Mouse (Mus musculus) kidney, embryonic 16.5 days (tissue): ENCODE measurements at regions not wholly inside any gene's neighbourhood (a gene's known extent, or its start where the extent isn't known, plus 50 kb on each side); places are given as distances from the start of the nearest gene placed in this dataset.
A peak's percentile ranks its signal among the peaks of the same experiment; 100 is the strongest.

ENCODE experiments used
- ATAC-seq: fragments of 200-750 bp; cut with Nextera tagmentation; 2 replicates; pipeline ENCODE4 v1.8.0; 2017; ENCODE audit warnings: moderate TSS enrichment; ENCODE audit not compliant: low FRiP score, low TSS enrichment
- H3K27ac ChIP-seq: fragments of 300-500 bp; sonication (generic); 2 replicates; pipeline ENCODE4 v1.5.1; 2014; ENCODE audit warnings: low read length
- H3K27me3 ChIP-seq: fragments of 300-500 bp; sonication (generic); 2 replicates; pipeline ENCODE4 v1.6.1; 2014; ENCODE audit warnings: low read length, control low read depth, mixed read lengths; ENCODE audit not compliant: insufficient read depth
- H3K36me3 ChIP-seq: fragments of 300-500 bp; sonication (generic); 2 replicates; pipeline ENCODE4 v1.6.1; 2014; ENCODE audit warnings: low read length, control low read depth, mixed read lengths; ENCODE audit not compliant: insufficient read depth
- H3K4me1 ChIP-seq: fragments of 300-500 bp; sonication (generic); 2 replicates; pipeline ENCODE4 v1.6.1; 2014; ENCODE audit warnings: low read length, control low read depth, mixed read lengths; ENCODE audit not compliant: insufficient read depth
- H3K4me2 ChIP-seq: fragments of 300-500 bp; sonication (generic); replicated peaks from 2 replicates; pipeline ENCODE4 v1.6.1; 2014; ENCODE audit warnings: low read depth, low read length
- H3K4me3 ChIP-seq: fragments of 300-500 bp; sonication (generic); 2 replicates; pipeline ENCODE4 v1.5.1; 2014; ENCODE audit warnings: mild to moderate bottlenecking, low read length
- H3K9ac ChIP-seq: fragments of 300-500 bp; sonication (generic); replicated peaks from 2 replicates; pipeline ENCODE4 v1.6.1; 2014; ENCODE audit warnings: low read length
- H3K9me3 ChIP-seq: fragments of 300-500 bp; sonication (generic); 2 replicates; pipeline ENCODE4 v1.6.1; 2016; ENCODE audit warnings: low read length, control low read depth
- WGBS: fragments of 180-500 bp; shearing (Covaris S2); extraction: QIAGEN DNeasy Blood & Tissue Kit; methylation state at CpG from one replicate; pipeline ENCODE4 v1.1.7; 2014; 5-methylcytosine and 5-hydroxymethylcytosine counted together

- Histone ChIP-seq H3K27me3 (no peaks in the 10 kb centered on the region), H3K4me2 (no peak overlapping the region), H3K4me1 (peaks cover 15% of the 10 kb centered on the region), H3K36me3 (no peaks in the 10 kb centered on the region), H3K27ac (0 out of 2 replicates have a peak overlapping the region, but pooled peaks have one; percentile 6), H3K9me3 (no peaks in the 10 kb centered on the region), H3K4me3 (no peak overlapping the region), H3K9ac (no peak overlapping the region)
- ATAC-seq: no peak
- WGBS: 70% methylated on average over 7 of the region's 7 CpGs
These were observed 56.9 kb upstream of the Slc38a2 start for GRCm38 (mm10) chr15:96756456-96756855.

- no peak for ATAC-seq
- no peaks in the 10 kb centered on the region for H3K9me3 ChIP-seq
- H3K27ac ChIP-seq: no peak overlapping the region
- peaks cover 15% of the 10 kb centered on the region for H3K4me1 ChIP-seq
- no peak overlapping the region for H3K9ac ChIP-seq
- H3K36me3 ChIP-seq: no peaks in the 10 kb centered on the region
- H3K27me3 ChIP-seq: no peaks in the 10 kb centered on the region
- WGBS: 60% methylated on average over 6 of the region's 6 CpGs
- no peak overlapping the region for H3K4me3 ChIP-seq
- H3K4me2 ChIP-seq: no peak overlapping the region
These were observed 56.4 kb upstream of the Slc38a2 start for GRCm38 (mm10) chr15:96755951-96756350.

- Histone ChIP-seq H3K27ac (no peak overlapping the region), H3K36me3 (no peaks in the 10 kb centered on the region), H3K9me3 (no peaks in the 10 kb centered on the region), H3K9ac (no peak overlapping the region), H3K4me1 (peaks cover 15% of the 10 kb centered on the region), H3K4me2 (no peak overlapping the region), H3K4me3 (no peak overlapping the region), H3K27me3 (no peaks in the 10 kb centered on the region)
- no peak for ATAC-seq
- 91% methylated on average over 13 of the region's 13 CpGs for WGBS
These were observed 55.9 kb upstream of the Slc38a2 start for GRCm38 (mm10) chr15:96755322-96755942.

DNA sequence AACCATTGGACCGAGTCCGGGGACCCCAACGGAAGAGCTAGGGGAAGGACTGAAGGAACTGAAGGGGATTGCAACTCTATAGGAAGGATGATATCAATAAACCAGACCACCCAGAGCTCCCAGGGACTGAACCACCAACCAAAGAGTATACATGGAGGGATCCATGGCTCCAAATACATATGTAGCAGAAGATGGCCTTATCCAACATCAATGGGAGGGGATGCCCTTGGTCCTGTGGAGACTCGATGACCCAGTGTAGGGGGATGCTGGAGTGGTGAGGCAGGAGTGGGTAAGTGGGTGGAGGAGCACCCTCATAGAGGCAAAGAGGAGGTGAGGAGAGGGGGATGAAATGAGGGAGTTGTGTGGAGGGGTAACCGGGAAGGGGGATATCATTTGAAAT lies 54.5 kb upstream of the Slc38a2 start:
- Histone ChIP-seq H3K27ac (no peak overlapping the region), H3K27me3 (no peaks in the 10 kb centered on the region), H3K36me3 (no peaks in the 10 kb centered on the region), H3K4me2 (no peak overlapping the region), H3K4me3 (no peak overlapping the region), H3K9me3 (no peaks in the 10 kb centered on the region), H3K9ac (no peak overlapping the region), H3K4me1 (peaks cover 23% of the 10 kb centered on the region)
- ATAC-seq: no peak
- 94% methylated on average over 5 of the region's 5 CpGs for WGBS

- H3K4me2 ChIP-seq: no peak overlapping the region
- no peaks in the 10 kb centered on the region for H3K36me3 ChIP-seq
- H3K4me1 ChIP-seq: peaks cover 18% of the 10 kb centered on the region
- ATAC-seq: no peak
- no peak overlapping the region for H3K4me3 ChIP-seq
- no peaks in the 10 kb centered on the region for H3K27me3 ChIP-seq
- no peaks in the 10 kb centered on the region for H3K9me3 ChIP-seq
- 98% methylated on average over 8 of the region's 8 CpGs for WGBS
- no peak overlapping the region for H3K9ac ChIP-seq
- no peak overlapping the region for H3K27ac ChIP-seq
These were observed 53.2 kb upstream of the Slc38a2 start for GRCm38 (mm10) chr15:96752719-96753118.

DNA sequence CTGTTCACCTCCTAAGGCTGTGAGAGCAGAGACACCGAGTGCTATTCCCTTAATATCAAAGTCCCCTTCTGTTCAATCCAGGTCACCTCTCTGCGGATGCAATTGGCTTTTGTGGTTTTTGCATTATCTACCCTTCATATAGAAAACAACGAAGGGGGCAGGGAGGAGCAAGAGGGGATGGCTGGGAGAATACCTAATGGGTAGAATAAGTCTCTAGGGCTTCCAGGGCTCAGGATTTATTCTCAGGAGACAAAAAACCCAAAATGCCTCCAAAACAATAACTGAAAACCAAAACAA lies 52.5 kb upstream of the Slc38a2 start:
- no peak overlapping the region for H3K4me3 ChIP-seq
- no peak overlapping the region for H3K27ac ChIP-seq
- H3K4me2 ChIP-seq: no peak overlapping the region
- ATAC-seq: no peak
- no peaks in the 10 kb centered on the region for H3K27me3 ChIP-seq
- no peak overlapping the region for H3K9ac ChIP-seq
- WGBS: 83% methylated on average over 3 of the region's 3 CpGs
- H3K9me3 ChIP-seq: no peaks in the 10 kb centered on the region
- H3K36me3 ChIP-seq: no peaks in the 10 kb centered on the region
- H3K4me1 ChIP-seq: peaks cover 15% of the 10 kb centered on the region

- no peak for ATAC-seq
- Histone ChIP-seq H3K9ac (no peak overlapping the region), H3K27ac (no peak overlapping the region)
These were observed 51.9 kb upstream of the Slc38a2 start for GRCm38 (mm10) chr15:96751243-96752061.

DNA sequence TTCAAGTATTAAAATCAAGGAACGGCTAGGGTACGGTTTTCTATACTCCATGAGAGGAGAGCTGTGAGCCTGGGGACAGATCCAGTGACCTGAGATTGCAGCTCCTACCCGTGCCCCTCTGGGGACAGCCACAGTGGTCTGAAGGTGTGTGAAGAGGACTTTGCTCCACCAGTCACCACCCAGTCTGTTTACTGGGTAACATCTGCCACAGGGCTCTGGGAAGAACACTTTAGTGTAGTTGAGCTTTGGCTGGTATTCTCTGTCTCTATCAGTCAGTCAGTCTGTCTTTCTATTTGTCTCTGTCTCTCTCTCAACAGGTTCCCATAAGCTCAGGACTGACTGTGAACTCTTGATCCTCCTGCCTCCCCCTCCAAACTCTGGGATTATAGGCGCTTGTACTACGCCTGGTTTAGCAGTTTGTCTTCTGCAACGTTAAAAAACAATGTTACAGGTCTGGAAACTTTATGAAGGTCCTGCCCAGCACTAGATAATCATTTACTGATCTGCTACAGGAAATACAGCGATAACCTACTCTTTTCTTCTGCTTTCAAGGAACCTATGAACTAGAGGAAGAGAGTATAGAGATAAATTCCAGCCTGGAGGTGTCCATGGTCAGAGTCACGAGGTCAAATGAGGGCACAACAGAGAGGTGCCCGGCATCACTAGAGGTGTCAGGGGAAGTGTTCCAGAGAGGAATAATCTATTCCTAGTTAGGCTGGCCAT lies 50.2 kb upstream of the Slc38a2 start:
- Histone ChIP-seq H3K9ac (no peak overlapping the region), H3K27ac (peak overlapping the region; percentile 66), H3K4me3 (no peak overlapping the region), H3K27me3 (no peaks in the 10 kb centered on the region), H3K36me3 (no peaks in the 10 kb centered on the region), H3K9me3 (no peaks in the 10 kb centered on the region), H3K4me1 (peaks cover 8% of the 10 kb centered on the region; the same call in 1 of the 2 replicates), H3K4me2 (no peak overlapping the region)
- WGBS: 74% methylated on average over 9 of the region's 9 CpGs
- ATAC-seq: no peak

More at GRCm38 (mm10) chr15:96751243-96752061, 51.9 kb upstream of the Slc38a2 start:
- Histone ChIP-seq H3K27me3 (no peaks in the 10 kb centered on the region), H3K36me3 (no peaks in the 10 kb centered on the region), H3K4me2 (no peak overlapping the region), H3K9me3 (no peaks in the 10 kb centered on the region), H3K4me1 (peaks cover 10% of the 10 kb centered on the region), H3K4me3 (no peak overlapping the region)
- 88% methylated on average over 13 of the region's 13 CpGs for WGBS
